Mouse (Mus musculus) testis, postnatal 10 days (tissue): ENCODE measurements around the gene Zfp57.

ENCODE experiments used
- DNase-seq: peaks from one replicate; pipeline ENCODE4 v3.0.0; 2021; ENCODE audit warnings: low spot score

Gene Zfp57

DNA sequence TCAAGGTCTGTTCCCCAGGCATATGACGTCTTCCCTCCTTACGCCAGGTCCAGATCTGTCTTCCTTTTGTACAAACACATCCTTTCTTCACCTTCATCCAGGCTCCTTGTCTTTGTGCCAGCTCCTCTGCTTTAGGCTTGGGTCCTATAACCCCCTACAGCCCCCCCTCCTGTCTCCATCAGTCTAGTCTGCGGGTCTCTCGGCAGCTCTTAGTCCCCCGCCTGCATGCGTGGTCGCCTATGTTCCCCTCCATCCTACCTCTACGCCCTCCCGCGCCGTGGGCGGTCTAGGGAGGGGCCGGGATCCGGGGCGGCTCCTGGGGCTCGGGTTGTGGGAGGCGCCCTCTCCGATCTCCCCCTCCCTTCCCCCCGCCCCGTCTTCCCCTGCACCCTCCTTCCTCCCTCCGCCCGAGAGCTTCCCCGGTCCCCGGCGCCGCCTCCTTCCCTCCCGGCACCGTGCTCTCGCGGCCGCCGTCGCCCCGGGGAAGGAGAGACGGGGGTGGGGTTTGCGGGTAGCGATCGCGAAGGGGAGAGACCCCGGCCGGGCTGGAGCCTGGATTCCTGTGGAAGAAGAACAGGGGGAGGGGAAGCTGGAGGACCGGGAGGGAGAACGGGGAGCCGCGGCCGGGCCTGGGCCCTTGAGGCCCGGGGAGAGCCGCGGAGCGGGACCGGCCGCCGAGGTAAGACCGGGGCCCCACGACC, 44.8 kb downstream of the Zfp57 start, which contains the start of gene Gabbr1:
TSS of gene Gabbr1 (plus strand) at position 356 of the 701 bp plus-strand sequence.
- DNase-seq: peak; percentile 84

GRCm38 (mm10) chr17:37046312-37047112, 45.5 kb downstream of the Zfp57 start:
- DNase-seq: peak; percentile 75

DNA sequence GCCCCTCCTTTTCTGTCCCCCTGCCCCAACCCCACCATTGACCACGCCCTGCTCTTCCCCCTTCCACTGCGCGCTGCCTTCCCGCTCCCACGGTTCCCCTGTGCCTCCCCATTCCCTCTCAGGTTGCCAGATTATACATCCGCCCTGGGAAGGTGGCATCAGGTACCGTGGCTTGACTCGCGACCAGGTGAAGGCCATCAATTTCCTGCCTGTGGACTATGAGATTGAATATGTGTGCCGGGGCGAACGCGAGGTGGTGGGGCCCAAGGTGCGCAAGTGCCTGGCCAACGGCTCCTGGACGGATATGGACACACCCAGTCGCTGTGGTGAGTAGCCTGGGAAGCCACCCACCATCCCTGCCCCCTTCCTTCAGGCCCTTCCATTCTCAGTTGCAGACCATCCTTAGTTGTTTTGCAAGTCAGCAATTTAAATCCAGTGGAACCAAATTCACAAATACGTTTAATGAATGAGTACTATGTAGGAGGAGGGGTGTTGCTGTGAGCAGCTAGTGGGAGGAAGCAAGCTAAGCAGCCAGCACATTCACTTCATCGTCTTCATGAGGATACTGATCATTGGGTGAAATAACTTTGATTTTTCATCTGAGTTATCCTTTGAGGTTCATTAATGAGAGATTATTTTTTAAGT, 46.5 kb downstream of the Zfp57 start:
- no peak for DNase-seq

GRCm38 (mm10) chr17:37047981-37048380, 47.0 kb downstream of the Zfp57 start:
- DNase-seq: no peak

GRCm38 (mm10) chr17:37048383-37048782, 47.4 kb downstream of the Zfp57 start:
- DNase-seq: no peak

DNA sequence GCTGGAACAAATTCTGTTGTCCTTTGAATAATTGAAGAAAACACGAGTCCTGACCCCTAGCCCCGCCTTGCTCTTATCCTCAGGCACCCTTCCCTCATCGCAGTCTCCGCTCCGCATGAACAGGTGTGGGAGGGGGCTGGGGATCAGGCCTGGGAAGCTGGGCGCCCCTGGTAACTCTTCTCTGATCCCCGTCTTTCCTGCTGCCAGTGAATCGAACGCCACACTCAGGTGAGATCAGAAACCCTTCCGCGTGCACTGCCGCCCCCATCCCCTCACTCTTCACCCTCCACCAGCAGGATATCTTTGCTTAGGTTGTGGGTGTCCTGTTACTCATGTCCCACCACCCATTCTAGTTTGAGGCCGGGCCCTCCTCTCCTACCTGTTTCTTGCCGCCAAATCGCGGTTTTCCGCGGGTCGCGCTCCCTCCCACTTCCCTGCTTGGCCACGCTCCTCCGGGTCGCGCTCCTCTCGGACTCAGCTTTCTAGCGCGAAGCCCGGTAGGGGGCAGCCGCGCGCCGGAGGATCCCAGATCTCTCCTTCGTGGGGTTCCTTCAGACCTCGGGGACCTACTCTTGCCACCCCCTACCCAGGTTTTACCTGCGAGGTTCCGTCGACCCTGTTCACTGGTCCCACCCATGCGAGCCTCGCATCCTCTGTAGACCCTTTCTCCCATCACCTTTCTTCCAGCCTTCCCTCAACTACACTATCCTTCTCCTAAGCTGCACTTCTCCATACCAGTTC, 48.8 kb downstream of the Zfp57 start:
- DNase-seq: peak; percentile 91

DNA sequence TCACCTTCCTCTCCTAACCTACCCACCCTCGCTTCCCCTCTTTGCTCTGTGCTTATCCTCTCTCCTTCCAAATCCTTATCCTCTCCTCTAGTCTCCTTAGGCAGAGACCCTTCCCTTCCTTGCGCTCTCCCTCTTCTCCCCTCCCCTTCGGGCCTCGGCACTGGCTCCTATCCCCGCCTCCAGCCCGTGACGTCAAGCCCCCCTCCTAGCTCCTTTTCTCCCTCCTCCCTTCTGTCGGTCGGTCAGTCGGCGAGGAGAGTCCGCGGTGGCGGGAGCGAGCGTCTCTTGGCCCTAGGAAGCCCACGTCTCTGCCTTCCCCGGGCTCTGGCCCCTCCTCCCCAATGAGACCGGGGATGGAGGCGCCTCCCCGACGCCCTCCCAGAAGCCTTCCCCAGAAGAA, 49.4 kb downstream of the Zfp57 start:
- peak; percentile 84 for DNase-seq

DNA sequence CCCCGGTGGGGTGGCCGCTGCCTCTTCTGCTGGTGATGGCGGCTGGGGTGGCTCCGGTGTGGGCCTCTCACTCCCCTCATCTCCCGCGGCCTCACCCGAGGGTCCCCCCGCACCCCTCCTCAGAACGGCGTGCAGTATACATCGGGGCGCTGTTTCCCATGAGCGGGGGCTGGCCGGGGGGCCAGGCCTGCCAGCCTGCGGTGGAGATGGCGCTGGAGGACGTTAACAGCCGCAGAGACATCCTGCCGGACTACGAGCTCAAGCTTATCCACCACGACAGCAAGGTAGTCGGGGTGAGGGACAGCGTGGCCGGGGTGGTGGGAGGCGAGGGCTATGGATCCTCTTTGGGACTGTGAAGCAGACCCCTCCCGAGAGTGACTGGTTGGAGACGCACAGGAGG, 49.9 kb downstream of the Zfp57 start:
- peak; percentile 51 for DNase-seq

DNA sequence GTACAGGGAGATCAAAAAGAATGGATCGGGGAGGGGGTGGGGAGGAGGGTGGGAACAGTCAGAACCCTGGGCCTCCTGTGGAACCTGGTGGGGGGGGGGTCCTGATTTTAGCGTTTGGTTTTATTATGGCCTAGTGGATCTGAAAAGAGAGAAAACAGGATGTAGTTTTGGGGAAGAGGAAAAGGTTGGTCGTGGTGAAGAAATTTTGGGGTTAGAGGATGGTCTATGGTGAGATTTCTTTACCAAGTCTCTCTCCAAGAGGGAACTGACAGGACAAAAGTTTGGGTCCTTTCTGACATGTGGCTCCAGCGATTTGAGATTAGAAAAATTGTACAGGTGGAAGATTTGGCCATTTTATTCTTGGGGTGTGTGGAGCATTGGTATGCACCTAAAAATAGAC, 50.8 kb downstream of the Zfp57 start:
- no peak for DNase-seq

- DNase-seq: no peak
Observed at GRCm38 (mm10) chr17:37056957-37057356, 56.0 kb downstream of the Zfp57 start.
